Mouse (Mus musculus): ENCODE measurements around the gene Nlrp1a.

Nlrp1a gene

GRCm38 (mm10) chr11:71144661-71145060 is at the start of gene Nlrp1a:
Nlrp1a (minus strand) TSS chr11:71144704.
- no peak for DNase-seq

- no peak for DNase-seq
These were observed 25.1 kb upstream of the Nlrp1a start for GRCm38 (mm10) chr11:71169633-71170032.

GRCm38 (mm10) chr11:71164139-71164538 is 19.6 kb upstream of the Nlrp1a start:
- no peak for DNase-seq

- DNase-seq = no peak
These were observed 15.1 kb upstream of the Nlrp1a start for GRCm38 (mm10) chr11:71159439-71160136.

- no peak for DNase-seq
These were observed 10.8 kb upstream of the Nlrp1a start for GRCm38 (mm10) chr11:71155272-71155671.

GRCm38 (mm10) chr11:71142031-71142430 is 2.5 kb downstream of the Nlrp1a start:
- DNase-seq = no peak

GRCm38 (mm10) chr11:71107128-71107527 is 37.4 kb downstream of the Nlrp1a start:
- no peak for DNase-seq

GRCm38 (mm10) chr11:71106261-71107021 is 38.1 kb downstream of the Nlrp1a start:
- no peak for DNase-seq

- DNase-seq = no peak
These were observed 40.6 kb downstream of the Nlrp1a start for GRCm38 (mm10) chr11:71103931-71104330.

GRCm38 (mm10) chr11:71076342-71076741 is 68.2 kb downstream of the Nlrp1a start:
- no peak for DNase-seq

- DNase-seq = peak in 1 of 2 experiments; percentile 6
These were observed 92.0 kb downstream of the Nlrp1a start for GRCm38 (mm10) chr11:71052554-71052953.
